Mouse (Mus musculus): ENCODE measurements at regions not wholly inside any gene's neighbourhood (a gene's known extent, or its start where the extent isn't known, plus 50 kb on each side); places are given as distances from the start of the nearest gene placed in this dataset.

DNA sequence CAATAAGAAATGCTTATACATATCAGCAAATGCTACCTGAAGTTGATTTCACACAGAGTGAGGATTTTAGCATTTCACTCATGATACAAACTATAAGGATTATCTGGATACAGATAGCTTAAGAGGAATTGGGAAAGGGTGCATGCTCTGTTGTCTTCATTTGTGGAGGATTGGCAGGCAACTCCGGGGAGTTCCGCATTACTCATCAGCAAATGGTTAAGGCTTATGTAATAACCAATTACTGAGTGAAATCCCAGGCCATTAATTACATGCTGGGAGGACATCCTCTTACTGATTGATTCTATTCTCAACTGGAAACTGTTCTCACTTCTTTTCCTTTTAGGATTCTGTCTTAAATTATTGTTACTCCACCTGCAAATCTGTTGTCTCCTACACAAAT lies 1058.9 kb upstream of the Map3k7 start:
- no peak overlapping the region for H3K4me3 ChIP-seq (ENCODE audit: insufficient read depth, low read depth, low read length)
- no peak for TF ChIP-seq POLR2A (IDR thresholded peaks at IDR 0.05; ENCODE audit: extremely low read depth, insufficient read depth, low read length)
- no peak for TF ChIP-seq CTCF (IDR thresholded peaks at IDR 0.05; ENCODE audit: low read depth, low read length)
- no peaks in the 10 kb centered on the region for H3K79me2 ChIP-seq (ENCODE audit: control insufficient read depth, insufficient read depth, low read length)
- no peaks in the 10 kb centered on the region for H3K4me1 ChIP-seq (ENCODE audit: control insufficient read depth, insufficient read depth, low read length)
- no peak overlapping the region for H3K27ac ChIP-seq (replicated peaks; ENCODE audit: insufficient read depth, low read depth, low read length)
- H3K9ac ChIP-seq (ENCODE audit: low read depth, low read length) = no peak overlapping the region
- no peaks in the 10 kb centered on the region for H3K27me3 ChIP-seq (ENCODE audit: control insufficient read depth, insufficient read depth, low read length)
- WGBS = 83% methylated on average over 2 of the region's 2 CpGs
- no peak for DNase-seq (ENCODE audit: extremely low read depth, low read depth, low spot score)
- H3K36me3 ChIP-seq (ENCODE audit: control insufficient read depth, insufficient read depth, low read length) = no peaks in the 10 kb centered on the region

DNA sequence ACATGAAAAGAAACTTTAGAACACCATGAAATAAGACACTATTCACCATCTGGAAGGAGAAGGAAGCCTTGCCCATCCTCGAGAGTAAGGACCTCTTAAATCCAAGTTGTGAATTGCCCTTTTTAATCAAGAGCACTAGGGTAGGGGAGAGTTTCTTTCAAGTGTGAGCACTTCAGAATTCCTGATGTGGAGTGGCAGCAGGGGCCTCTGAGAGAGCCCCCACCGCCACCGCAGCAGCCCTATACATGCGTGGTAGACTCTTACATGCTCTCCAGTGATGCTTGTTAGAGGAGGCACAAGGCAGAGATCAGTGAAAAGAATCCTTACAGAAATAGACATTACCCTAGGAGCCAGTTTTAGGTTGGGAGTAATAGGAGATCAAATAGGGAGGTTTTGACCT lies 1041.0 kb upstream of the Map3k7 start:
- Histone ChIP-seq H3K27me3 (ENCODE audit: control insufficient read depth, insufficient read depth, low read length) (no peaks in the 10 kb centered on the region), H3K79me2 (ENCODE audit: control insufficient read depth, insufficient read depth, low read length) (no peaks in the 10 kb centered on the region), H3K4me3 (ENCODE audit: insufficient read depth, low read depth, low read length) (no peak overlapping the region), H3K27ac (replicated peaks; ENCODE audit: insufficient read depth, low read depth, low read length) (no peak overlapping the region), H3K9ac (ENCODE audit: low read depth, low read length) (no peak overlapping the region), H3K36me3 (ENCODE audit: control insufficient read depth, insufficient read depth, low read length) (no peaks in the 10 kb centered on the region), H3K4me1 (ENCODE audit: control insufficient read depth, insufficient read depth, low read length) (no peaks in the 10 kb centered on the region)
- no peak for TF ChIP-seq POLR2A (IDR thresholded peaks at IDR 0.05; ENCODE audit: extremely low read depth, insufficient read depth, low read length)
- no peak for TF ChIP-seq CTCF (IDR thresholded peaks at IDR 0.05; ENCODE audit: low read depth, low read length)
- 84% methylated on average over 4 of the region's 4 CpGs for WGBS
- DNase-seq (ENCODE audit: extremely low read depth, low read depth, low spot score) = no peak

DNA sequence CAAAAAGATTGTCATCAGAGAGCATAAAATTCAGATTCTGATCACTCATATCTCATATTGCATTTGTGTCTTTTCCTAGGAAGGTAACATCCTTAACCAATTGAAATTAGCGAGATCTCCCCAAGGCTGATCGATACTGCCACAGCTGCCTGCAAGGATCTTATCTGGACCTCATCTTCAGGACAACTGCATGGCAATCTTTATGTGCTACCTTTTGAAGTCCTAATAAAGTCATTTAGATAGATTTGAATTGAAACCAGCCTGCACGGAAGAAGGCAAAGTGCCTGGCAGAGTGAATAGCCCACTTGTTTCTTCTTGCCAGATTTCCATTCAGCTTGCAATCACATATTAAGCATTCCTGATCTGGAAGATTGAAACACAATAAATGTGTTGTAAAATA lies 1031.5 kb upstream of the Map3k7 start:
- DNase-seq (ENCODE audit: extremely low read depth, low read depth, low spot score) = no peak
- Histone ChIP-seq H3K27ac (replicated peaks; ENCODE audit: insufficient read depth, low read depth, low read length) (no peak overlapping the region), H3K27me3 (ENCODE audit: control insufficient read depth, insufficient read depth, low read length) (no peaks in the 10 kb centered on the region), H3K4me1 (ENCODE audit: control insufficient read depth, insufficient read depth, low read length) (no peaks in the 10 kb centered on the region), H3K4me3 (ENCODE audit: insufficient read depth, low read depth, low read length) (no peak overlapping the region), H3K79me2 (ENCODE audit: control insufficient read depth, insufficient read depth, low read length) (no peaks in the 10 kb centered on the region), H3K9ac (ENCODE audit: low read depth, low read length) (no peak overlapping the region), H3K36me3 (ENCODE audit: control insufficient read depth, insufficient read depth, low read length) (no peaks in the 10 kb centered on the region)
- TF ChIP-seq CTCF (IDR thresholded peaks at IDR 0.05; ENCODE audit: low read depth, low read length) (no peak), POLR2A (IDR thresholded peaks at IDR 0.05; ENCODE audit: extremely low read depth, insufficient read depth, low read length) (no peak)
- 78% methylated on average over 3 of the region's 3 CpGs for WGBS

DNA sequence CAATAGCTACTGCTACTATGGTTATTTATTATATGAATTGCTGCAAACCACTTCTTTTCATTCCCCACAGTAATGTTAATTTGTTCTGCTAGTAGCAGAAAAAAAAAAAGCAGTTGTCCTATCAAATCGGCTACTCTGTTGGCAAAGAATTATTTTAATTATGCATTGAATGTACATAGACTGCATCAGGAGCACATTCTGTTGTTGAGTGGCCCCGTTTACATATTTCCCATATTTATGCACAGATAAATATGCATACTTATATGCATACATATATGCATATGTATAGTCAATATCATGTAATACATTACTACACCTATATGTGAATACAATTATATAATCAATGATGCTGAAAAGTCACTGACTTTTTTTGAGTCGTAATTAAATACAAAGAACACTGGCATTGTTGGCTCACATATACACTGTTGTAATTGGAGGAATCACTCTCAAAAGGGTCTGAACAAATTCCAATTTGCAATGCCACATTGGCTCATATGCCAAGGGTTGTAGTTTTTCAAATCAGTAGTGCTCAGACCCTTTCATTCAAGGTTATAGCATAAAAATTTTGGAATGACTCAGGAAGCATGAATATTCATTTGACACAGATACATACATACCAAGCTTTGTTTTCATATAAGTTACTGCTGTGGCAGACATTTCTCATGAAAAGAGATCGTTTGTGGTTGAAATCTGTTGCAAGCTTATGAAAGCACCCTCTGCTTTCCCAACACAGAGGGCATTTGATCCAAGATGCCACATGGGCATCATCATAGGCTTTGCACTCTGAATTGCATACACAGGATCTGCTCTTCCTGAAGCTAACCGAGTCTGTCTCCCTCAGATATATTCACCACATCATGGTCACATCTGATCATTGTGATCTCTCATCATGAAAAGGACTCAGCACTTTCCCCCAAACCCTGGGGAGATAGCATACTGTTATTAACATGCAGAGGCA lies 1030.6 kb upstream of the Map3k7 start:
- no peaks in the 10 kb centered on the region for H3K27me3 ChIP-seq (ENCODE audit: control insufficient read depth, insufficient read depth, low read length)
- no peak overlapping the region for H3K4me3 ChIP-seq (ENCODE audit: insufficient read depth, low read depth, low read length)
- no peaks in the 10 kb centered on the region for H3K4me1 ChIP-seq (ENCODE audit: control insufficient read depth, insufficient read depth, low read length)
- TF ChIP-seq CTCF (IDR thresholded peaks at IDR 0.05; ENCODE audit: low read depth, low read length) = no peak
- no peak for TF ChIP-seq POLR2A (IDR thresholded peaks at IDR 0.05; ENCODE audit: extremely low read depth, insufficient read depth, low read length)
- DNase-seq (ENCODE audit: extremely low read depth, low read depth, low spot score) = no peak
- WGBS = 82% methylated on average over 5 of the region's 5 CpGs
- H3K79me2 ChIP-seq (ENCODE audit: control insufficient read depth, insufficient read depth, low read length) = no peaks in the 10 kb centered on the region
- no peak overlapping the region for H3K27ac ChIP-seq (replicated peaks; ENCODE audit: insufficient read depth, low read depth, low read length)
- H3K9ac ChIP-seq (ENCODE audit: low read depth, low read length) = no peak overlapping the region
- no peaks in the 10 kb centered on the region for H3K36me3 ChIP-seq (ENCODE audit: control insufficient read depth, insufficient read depth, low read length)

DNA sequence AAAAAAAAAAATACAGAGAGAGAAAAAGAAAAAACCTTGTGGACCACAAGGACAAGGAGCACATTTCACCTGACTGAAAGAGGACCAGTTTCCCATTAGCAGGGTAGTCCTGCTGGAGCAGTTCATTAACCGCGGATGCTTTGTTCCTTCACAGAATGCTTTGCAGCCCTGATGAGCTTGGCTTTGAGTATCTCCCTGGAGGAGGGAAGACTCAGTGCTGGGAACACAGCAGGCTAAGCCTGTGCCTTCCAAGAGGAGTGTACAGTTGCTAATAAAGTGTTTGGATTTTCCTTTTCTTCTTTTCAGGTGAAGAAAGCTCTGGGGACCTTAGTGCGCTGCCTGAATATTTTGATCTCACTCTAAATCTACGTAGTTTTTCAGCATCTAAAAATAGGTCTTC lies 980.3 kb upstream of the Map3k7 start:
- 85% methylated on average over 4 of the region's 4 CpGs for WGBS
- no peaks in the 10 kb centered on the region for H3K79me2 ChIP-seq (ENCODE audit: control insufficient read depth, insufficient read depth, low read length)
- no peaks in the 10 kb centered on the region for H3K4me1 ChIP-seq (ENCODE audit: control insufficient read depth, insufficient read depth, low read length)
- H3K36me3 ChIP-seq (ENCODE audit: control insufficient read depth, insufficient read depth, low read length) = no peaks in the 10 kb centered on the region
- H3K27ac ChIP-seq (replicated peaks; ENCODE audit: insufficient read depth, low read depth, low read length) = no peak overlapping the region
- H3K4me3 ChIP-seq (ENCODE audit: insufficient read depth, low read depth, low read length) = no peak overlapping the region
- no peak overlapping the region for H3K9ac ChIP-seq (ENCODE audit: low read depth, low read length)
- no peak for TF ChIP-seq CTCF (IDR thresholded peaks at IDR 0.05; ENCODE audit: low read depth, low read length)
- TF ChIP-seq POLR2A (IDR thresholded peaks at IDR 0.05; ENCODE audit: extremely low read depth, insufficient read depth, low read length) = no peak
- no peaks in the 10 kb centered on the region for H3K27me3 ChIP-seq (ENCODE audit: control insufficient read depth, insufficient read depth, low read length)
- DNase-seq (ENCODE audit: extremely low read depth, low read depth, low spot score) = no peak

DNA sequence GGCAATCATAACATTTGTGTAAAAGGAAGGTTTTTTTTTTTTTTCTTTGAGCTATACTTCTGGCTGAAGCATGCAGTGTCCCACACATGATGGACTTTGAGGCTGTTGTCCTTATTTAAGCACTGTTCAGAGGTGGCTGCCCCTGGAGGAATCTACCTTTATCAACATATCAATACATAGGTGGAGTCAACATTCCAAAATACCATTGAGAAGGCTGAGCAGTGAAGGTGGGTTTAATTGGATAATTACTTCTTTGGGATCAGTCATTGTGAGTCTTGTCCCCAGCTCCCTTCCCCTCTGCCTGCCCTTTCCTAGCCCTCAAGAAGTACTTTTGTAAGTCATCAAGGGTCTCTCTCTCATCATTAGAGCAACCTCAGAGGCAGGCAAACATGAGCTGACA lies 951.9 kb upstream of the Map3k7 start:
- Histone ChIP-seq H3K4me1 (ENCODE audit: control insufficient read depth, insufficient read depth, low read length) (no peaks in the 10 kb centered on the region), H3K9ac (ENCODE audit: low read depth, low read length) (no peak overlapping the region), H3K27me3 (ENCODE audit: control insufficient read depth, insufficient read depth, low read length) (no peaks in the 10 kb centered on the region), H3K36me3 (ENCODE audit: control insufficient read depth, insufficient read depth, low read length) (no peaks in the 10 kb centered on the region), H3K4me3 (ENCODE audit: insufficient read depth, low read depth, low read length) (no peak overlapping the region), H3K79me2 (ENCODE audit: control insufficient read depth, insufficient read depth, low read length) (no peaks in the 10 kb centered on the region), H3K27ac (replicated peaks; ENCODE audit: insufficient read depth, low read depth, low read length) (no peak overlapping the region)
- DNase-seq (ENCODE audit: extremely low read depth, low read depth, low spot score) = no peak
- TF ChIP-seq POLR2A (IDR thresholded peaks at IDR 0.05; ENCODE audit: extremely low read depth, insufficient read depth, low read length) = no peak
- no peak for TF ChIP-seq CTCF (IDR thresholded peaks at IDR 0.05; ENCODE audit: low read depth, low read length)
